Mouse (Mus musculus) erythroblast, embryonic 14.5 days (primary cell): ENCODE results near the gene Tmem205.

Experiments
- GATA1 ChIP-seq: IDR thresholded peaks from 2 replicates; pipeline ENCODE4 v1.6.1; 2012; ENCODE audit warnings: low read length, inconsistent platforms, mixed read lengths
- TAL1 ChIP-seq: IDR thresholded peaks from 3 replicates; pipeline ENCODE4 v1.6.1; 2012; ENCODE audit warnings: low read length, inconsistent platforms, mixed read lengths

GRCm38 (mm10) chr9:21962416-21963059 lies 35.2 kb upstream of the Tmem205 start:
- TF ChIP-seq GATA1, result peak; percentile 92
- peak; percentile 96 for TF ChIP-seq TAL1
